Mouse (Mus musculus) liver, embryonic 14.5 days (tissue): ENCODE measurements around the gene Etnk1. TPM values are rescaled to one million over a fixed set of nuclear protein-coding genes. Genes with fewer than 3 reads are reported as not detected.
"Not testable (repeated sequence)": the region's sequence is repeated elsewhere in the genome, so short reads cannot be mapped to it uniquely, and the experiment has no call there.

Experiments
- ATAC-seq: fragments of 200-750 bp; cut with Nextera tagmentation; 2 replicates; pipeline ENCODE4 v1.8.0; 2017; ENCODE audit warnings: moderate number of reproducible peaks, mild to moderate bottlenecking, moderate library complexity; ENCODE audit not compliant: insufficient read depth
- DNase-seq, 3 experiments: peaks; one replicate each; pipeline ENCODE4 v3.0.0-alpha.2; 2012 to 2013; ENCODE audit warnings: low read depth in 3 of 3, low spot score in 3 of 3
- H3K27ac ChIP-seq: fragments of 300-500 bp; sonication (generic); 2 replicates; pipeline ENCODE4 v1.5.1; 2014; ENCODE audit warnings: moderate library complexity, mild to moderate bottlenecking, control low read depth, inconsistent platforms
- H3K27me3 ChIP-seq: fragments of 300-500 bp; sonication (generic); 2 replicates; pipeline ENCODE4 v1.6.1; 2014; ENCODE audit warnings: mild to moderate bottlenecking, low read length, moderate library complexity; ENCODE audit not compliant: control insufficient read depth, insufficient read depth
- H3K36me3 ChIP-seq: fragments of 300-500 bp; sonication (generic); replicated peaks from 2 replicates; pipeline ENCODE4 v1.6.1; 2014; ENCODE audit warnings: low read depth; ENCODE audit not compliant: control insufficient read depth, insufficient read depth
- H3K4me1 ChIP-seq, 2 experiments: fragments of 200-500 bp in 1 of 2; fragments of 300-500 bp in 1 of 2; sonication (generic) in 1 of 2; replicated peaks; 2 replicates each; pipeline ENCODE4 v1.6.1; 2012 to 2014; ENCODE audit warnings: antibody characterized with exemption in 1 of 2, inconsistent platforms in 1 of 2, low read length in 1 of 2; ENCODE audit not compliant: control insufficient read depth in 2 of 2, insufficient read depth in 2 of 2
- H3K4me2 ChIP-seq: fragments of 300-500 bp; sonication (generic); 2 replicates; pipeline ENCODE4 v1.6.1; 2014; ENCODE audit warnings: low read depth, mild to moderate bottlenecking, control low read depth, moderate library complexity
- H3K4me3 ChIP-seq, 2 experiments: fragments of 200-500 bp in 1 of 2; fragments of 300-500 bp in 1 of 2; sonication (generic) in 1 of 2; 2 replicates each; pipeline ENCODE4 v1.5.1; 2012 to 2014; ENCODE audit warnings: low read depth in 2 of 2, low read length in 2 of 2, mild to moderate bottlenecking in 2 of 2, control low read depth in 1 of 2, inconsistent platforms in 1 of 2, moderate library complexity in 1 of 2; ENCODE audit not compliant: insufficient read depth in 1 of 2
- H3K9ac ChIP-seq: fragments of 300-500 bp; sonication (generic); replicated peaks from 2 replicates; pipeline ENCODE4 v1.6.1; 2014; ENCODE audit warnings: mild to moderate bottlenecking, control low read depth, moderate library complexity
- H3K9me3 ChIP-seq: fragments of 300-500 bp; sonication (generic); 2 replicates; pipeline ENCODE4 v1.6.1; 2016; ENCODE audit warnings: low read length, mixed read lengths; ENCODE audit not compliant: control insufficient read depth
- CTCF ChIP-seq: IDR thresholded peaks from 2 replicates; pipeline ENCODE4 v1.5.1; 2016; ENCODE audit warnings: antibody characterized with exemption, low read depth, control low read depth
- EP300 ChIP-seq: IDR thresholded peaks from 2 replicates; pipeline ENCODE4 v1.6.1; 2016; ENCODE audit warnings: antibody characterized with exemption, low read depth
- WGBS: fragments of 180-500 bp; shearing (Covaris S2); extraction: QIAGEN DNeasy Blood & Tissue Kit; methylation state at CpG from one replicate; pipeline ENCODE4 v1.1.7; 2014; ENCODE audit not compliant: insufficient replicate concordance; 5-methylcytosine and 5-hydroxymethylcytosine counted together
- polyA plus RNA-seq, 2 experiments: library from polyadenylated mRNA; depleted of rRNA in 1 of 2; stranded (reverse) in 1 of 2; unstranded in 1 of 2; fragments of >200 nt; fragmentation: Nextera tagmentation in 1 of 2; extraction: Ambion mirVana in 1 of 2; gene quantifications; 2 replicates each; pipeline versions ENCODE4 v1.2.1 to v1.2.3; 2012 to 2014

Etnk1 gene
- polyA plus RNA-seq, 2 experiments, result 7.5 to 12.1 TPM

- TF ChIP-seq CTCF, result no peak
- TF ChIP-seq EP300, result no peak
- ATAC-seq, result no peak
- Histone ChIP-seq H3K27me3 (no peaks in the 10 kb centered on the region), H3K4me1 (peaks cover 11 to 16% of the 10 kb centered on the region in 2 experiments), H3K4me2 (no peak overlapping the region; the same call in 1 of the 2 replicates), H3K27ac (no peak overlapping the region), H3K36me3 (peaks cover 10% of the 10 kb centered on the region), H3K9me3 (no peaks in the 10 kb centered on the region), H3K4me3 (no peak overlapping the region), H3K9ac (no peak overlapping the region)
- DNase-seq, result no peak
- WGBS, result 63% methylated on average over 4 of the region's 4 CpGs
These were observed 3.3 kb downstream of the Etnk1 start for GRCm38 (mm10) chr6:143170166-143170960.

GRCm38 (mm10) chr6:143171066-143171465 is 4.0 kb downstream of the Etnk1 start:
- Histone ChIP-seq H3K9me3 (no peaks in the 10 kb centered on the region), H3K36me3 (peaks cover 10% of the 10 kb centered on the region), H3K4me3 (no peak overlapping the region), H3K27ac (no peak overlapping the region), H3K27me3 (no peaks in the 10 kb centered on the region), H3K9ac (no peak overlapping the region), H3K4me1 (peaks cover 6 to 13% of the 10 kb centered on the region in 2 experiments), H3K4me2 (no peak overlapping the region)
- ATAC-seq, result no peak
- no peak for DNase-seq
- TF ChIP-seq EP300 (no peak), CTCF (no peak)
- WGBS, result 84% methylated on average over 8 of the region's 8 CpGs

GRCm38 (mm10) chr6:143171781-143172465 is 4.9 kb downstream of the Etnk1 start:
- no peak overlapping the region for H3K9ac ChIP-seq
- no peak overlapping the region for H3K4me2 ChIP-seq
- WGBS, result 58% methylated on average over 11 of the region's 11 CpGs
- ATAC-seq (no peak), DNase-seq (no peak)
- H3K27ac ChIP-seq, result no peak overlapping the region
- H3K9me3 ChIP-seq, result no peaks in the 10 kb centered on the region
- no peaks in the 10 kb centered on the region for H3K27me3 ChIP-seq
- peaks cover 2 to 8% of the 10 kb centered on the region in 2 experiments for H3K4me1 ChIP-seq
- H3K36me3 ChIP-seq, result peaks cover 10% of the 10 kb centered on the region
- TF ChIP-seq EP300, result no peak
- no peak for TF ChIP-seq CTCF
- no peak overlapping the region for H3K4me3 ChIP-seq

- not testable (repeated sequence) for H3K9ac ChIP-seq, H3K4me2 ChIP-seq, H3K4me3 ChIP-seq, DNase-seq, H3K27ac ChIP-seq, H3K9me3 ChIP-seq, H3K27me3 ChIP-seq, H3K4me1 ChIP-seq, H3K36me3 ChIP-seq, ATAC-seq
- WGBS, result 72% methylated on average over 4 of the region's 4 CpGs
These were observed 5.7 kb downstream of the Etnk1 start for GRCm38 (mm10) chr6:143172683-143173082.

GRCm38 (mm10) chr6:143174226-143174625 is 7.2 kb downstream of the Etnk1 start:
- Histone ChIP-seq H3K4me3 (no peak overlapping the region), H3K36me3 (peaks cover 10% of the 10 kb centered on the region), H3K4me1 (peaks cover 0 to 4% of the 10 kb centered on the region in 2 experiments), H3K27ac (no peak overlapping the region), H3K9me3 (no peaks in the 10 kb centered on the region), H3K27me3 (no peaks in the 10 kb centered on the region), H3K4me2 (no peak overlapping the region), H3K9ac (no peak overlapping the region)
- TF ChIP-seq EP300 (no peak), CTCF (no peak)
- ATAC-seq, result no peak
- WGBS, result 84% methylated on average over 4 of the region's 4 CpGs
- no peak for DNase-seq
